ENCODE assay signal across 7 mouse cellular contexts in the genomic region with DNA sequence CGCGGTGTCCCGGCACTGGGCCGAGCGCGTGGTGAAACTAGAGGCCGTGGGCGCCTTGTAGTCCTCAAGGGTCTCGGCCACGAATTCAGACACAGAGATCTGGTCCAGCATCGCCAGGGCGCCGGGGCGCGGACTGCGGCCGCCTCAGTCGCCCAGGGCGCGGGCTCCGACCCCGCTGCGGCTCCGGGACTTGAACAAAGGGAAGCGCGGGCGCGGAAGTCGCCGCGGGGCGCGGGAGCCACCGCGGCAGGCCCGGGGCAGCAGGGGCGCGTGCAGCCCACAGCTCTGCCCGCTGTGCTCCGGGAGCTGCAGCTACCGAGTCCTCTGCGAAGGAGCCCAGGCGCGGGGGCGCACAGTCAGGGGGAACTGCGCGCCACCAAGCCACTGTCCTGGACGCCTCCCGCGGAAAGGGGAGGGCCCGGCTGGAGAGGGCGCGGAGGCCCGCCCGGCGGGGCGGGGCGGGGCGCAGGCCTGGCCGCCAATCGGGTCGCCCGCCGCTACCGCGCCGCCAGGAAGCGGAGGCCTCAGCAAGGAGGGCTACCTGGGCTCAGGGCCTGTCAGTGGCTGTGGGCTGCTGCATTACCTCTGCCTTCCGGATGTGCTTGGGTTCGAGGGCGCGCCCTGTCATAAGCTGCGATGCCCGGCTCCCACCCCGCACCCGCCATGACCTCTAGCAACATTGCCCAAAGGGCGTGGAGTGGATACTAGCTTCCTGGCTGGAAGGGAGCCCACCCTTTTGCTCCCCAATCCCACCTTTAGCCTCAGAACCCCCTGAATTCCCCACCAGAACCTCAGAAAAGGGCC.
DNase-seq lines count a peak whose midpoint lies in the region; ATAC-seq and TF ChIP-seq lines count a peak whose summit lies in the region.
"Not testable (repeated sequence)": the region's sequence is repeated elsewhere in the genome, so short reads cannot be mapped to it uniquely, and the experiment has no call there.

No protein-coding gene starts in this region.

- not testable (repeated sequence) for H3K9me3 ChIP-seq in liver, embryonic 14.5 days (ENCODE audit: control insufficient read depth, low read length); midbrain, postnatal 0 days (ENCODE audit: low read length)

- WGBS in liver, embryonic 14.5 days (ENCODE audit: insufficient replicate concordance), result 1% methylated on average over 58 of the region's 77 CpGs
- 4% methylated on average over 34 of the region's 77 CpGs for WGBS in midbrain, postnatal 0 days

- H3K27ac ChIP-seq in liver, embryonic 14.5 days; midbrain, postnatal 0 days (ENCODE audit: low read depth, low read length): not testable (repeated sequence)

- H3K27me3 ChIP-seq in liver, embryonic 14.5 days (ENCODE audit: control insufficient read depth, insufficient read depth, low read length); midbrain, postnatal 0 days (ENCODE audit: insufficient read depth, low read length): not testable (repeated sequence)

- H3K4me1 ChIP-seq in liver, embryonic 14.5 days (replicated peaks; ENCODE audit: control insufficient read depth in 2 of 2, insufficient read depth in 2 of 2, low read length in 1 of 2); midbrain, postnatal 0 days (ENCODE audit: insufficient read depth, low read length): not testable (repeated sequence)

- TF ChIP-seq EP300 in liver, embryonic 14.5 days (IDR thresholded peaks at IDR 0.05; ENCODE audit: low read depth), result not testable (repeated sequence)

- not testable (repeated sequence) for H3K36me3 ChIP-seq in liver, embryonic 14.5 days (replicated peaks; ENCODE audit: control insufficient read depth, insufficient read depth, low read depth); midbrain, postnatal 0 days (ENCODE audit: insufficient read depth, low read length)

- H3K4me3 ChIP-seq in liver, embryonic 14.5 days (ENCODE audit: insufficient read depth in 1 of 2, low read depth in 2 of 2, low read length in 2 of 2), result peak overlapping the region; percentile 50 to 52
- peak overlapping the region; percentile 41 for H3K4me3 ChIP-seq in midbrain, postnatal 0 days (ENCODE audit: low read depth, low read length)

- not testable (repeated sequence) for ATAC-seq in liver, embryonic 14.5 days (ENCODE audit: insufficient read depth); midbrain, postnatal 0 days (ENCODE audit: low FRiP score)

- DNase-seq in cerebellum, postnatal 14 days, result peak; percentile 1 to 2
- DNase-seq in frontal cortex, postnatal 14 days (ENCODE audit: low spot score in 2 of 2), result peak; percentile 3
- DNase-seq in heart, postnatal 36 days, result peak; percentile 3 to 16
- DNase-seq in kidney, postnatal 10 days, result peak; percentile 40
- not testable (repeated sequence) for DNase-seq in liver, embryonic 14.5 days (ENCODE audit: low read depth in 3 of 3, low spot score in 3 of 3)
- peak; percentile 7 for DNase-seq in midbrain, postnatal 0 days (ENCODE audit: low spot score)
- peak; percentile 8 to 13 for DNase-seq in spleen, postnatal 10 days (ENCODE audit: low spot score in 2 of 2)

- H3K9ac ChIP-seq in liver, embryonic 14.5 days (replicated peaks), result not testable (repeated sequence)
- H3K9ac ChIP-seq in midbrain, postnatal 0 days (replicated peaks; ENCODE audit: low read length, poor library complexity, severe bottlenecking), result 0 out of 2 replicates have a peak overlapping the region, but pooled peaks have one; percentile 29

- not testable (repeated sequence) for TF ChIP-seq CTCF in liver, embryonic 14.5 days (IDR thresholded peaks at IDR 0.05; ENCODE audit: low read depth); midbrain, postnatal 0 days (IDR thresholded peaks at IDR 0.05)

- peak overlapping the region; percentile 54 for H3K4me2 ChIP-seq in liver, embryonic 14.5 days (ENCODE audit: low read depth)
- peak overlapping the region; percentile 39 for H3K4me2 ChIP-seq in midbrain, postnatal 0 days (ENCODE audit: low read depth, low read length, poor library complexity, severe bottlenecking)

- intact Hi-C loops in heart, postnatal 36 days (cut with DNase I), result not testable (repeated sequence)
